Mouse (Mus musculus): ENCODE results near the gene Stxbp1.

The Stxbp1 gene

DNA sequence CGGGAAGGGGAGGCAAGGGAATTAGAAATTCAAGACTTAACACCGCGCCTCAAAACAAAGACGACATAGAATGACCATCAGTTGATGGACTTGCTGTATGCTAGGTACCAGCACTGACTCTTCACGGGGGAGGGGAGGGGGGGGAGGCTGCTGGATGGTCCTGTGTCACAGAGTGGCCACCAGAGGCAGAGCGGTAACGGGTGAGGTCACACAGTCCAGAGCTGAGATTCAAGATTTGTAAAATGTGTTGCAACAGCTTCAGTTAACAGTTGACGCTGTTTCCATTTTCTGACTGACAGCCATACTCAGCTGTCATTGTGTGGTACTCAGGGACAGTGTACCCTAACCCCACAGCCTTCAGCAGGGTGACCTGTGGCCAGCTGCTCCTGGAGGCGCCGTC lies 94.9 kb downstream of the Stxbp1 start:
- no peak for DNase-seq (ENCODE audit: low spot score)

DNA sequence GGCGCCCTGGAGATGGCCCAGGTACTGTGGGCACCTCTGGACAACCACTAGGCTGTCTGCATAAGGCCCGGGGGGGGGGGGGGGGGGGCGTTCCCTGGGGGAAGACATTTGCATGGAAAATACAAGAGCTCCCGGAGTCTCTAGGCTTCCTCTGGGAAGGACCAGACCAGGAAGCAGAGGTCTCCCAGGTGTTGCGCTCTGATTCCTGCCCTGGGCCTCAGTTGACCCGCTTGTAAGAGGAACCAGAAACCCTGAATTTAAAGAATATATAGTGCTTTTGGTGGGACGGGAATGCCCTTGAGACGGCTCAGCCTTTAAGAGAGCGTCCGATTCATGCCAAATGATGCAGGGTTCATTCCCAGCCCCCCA lies 95.4 kb downstream of the Stxbp1 start:
- no peak for DNase-seq (ENCODE audit: low spot score)

DNA sequence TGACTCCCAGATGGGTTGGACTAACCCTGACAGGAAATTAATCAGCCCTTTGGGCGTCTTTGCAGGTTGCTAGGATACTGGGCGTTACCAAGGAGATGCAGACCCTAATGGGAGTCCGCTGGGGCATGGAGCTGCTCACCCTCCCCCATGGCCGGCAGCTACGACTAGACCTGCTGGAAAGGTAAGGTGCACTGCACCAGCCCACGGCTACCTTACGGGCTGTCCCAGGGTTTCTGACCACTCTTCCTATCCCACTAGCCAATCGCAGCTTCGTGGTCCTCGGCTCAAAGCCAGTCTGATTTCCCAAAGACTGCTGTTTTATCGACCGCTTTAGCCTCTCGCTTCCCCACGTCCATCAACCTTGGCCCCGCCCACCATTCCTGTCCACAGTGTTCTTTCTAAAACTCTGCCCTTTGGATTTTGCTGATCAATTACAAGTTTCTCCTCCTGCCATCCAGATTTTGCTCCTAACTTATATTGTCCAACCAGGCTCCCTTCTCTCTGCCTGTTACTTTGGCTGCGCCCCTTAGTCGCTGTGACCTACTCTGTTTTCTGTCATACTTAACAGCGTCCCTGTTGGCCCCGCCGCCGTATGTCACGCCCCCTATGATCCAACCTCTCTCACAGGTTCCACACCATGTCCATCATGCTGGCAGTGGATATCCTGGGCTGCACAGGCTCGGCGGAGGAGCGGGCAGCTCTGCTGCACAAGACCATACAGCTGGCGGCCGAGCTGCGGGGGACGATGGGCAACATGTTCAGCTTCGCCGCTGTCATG lies 96.0 kb downstream of the Stxbp1 start:
- peak; percentile 48 for DNase-seq (ENCODE audit: low spot score)

DNA sequence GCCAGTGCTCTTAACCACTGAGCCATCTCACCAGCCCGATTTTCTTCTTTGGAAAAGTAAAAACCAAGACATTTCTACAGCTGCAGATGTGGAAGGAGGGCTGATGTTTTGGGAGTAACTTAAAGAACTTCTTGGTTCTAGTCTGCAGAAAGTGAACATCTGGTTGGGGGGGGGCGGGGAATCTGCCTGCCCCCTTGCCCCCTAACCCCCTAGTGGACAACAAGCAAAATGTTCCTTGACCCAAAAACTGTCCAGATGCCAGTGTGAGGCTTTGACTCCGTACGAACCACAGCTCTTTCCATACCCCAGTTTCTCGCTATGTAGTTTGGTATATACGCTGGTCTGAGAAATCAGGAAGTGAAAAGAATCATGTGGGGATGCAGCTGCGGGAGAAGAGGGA lies 96.8 kb downstream of the Stxbp1 start:
- DNase-seq (ENCODE audit: low spot score): no peak

DNA sequence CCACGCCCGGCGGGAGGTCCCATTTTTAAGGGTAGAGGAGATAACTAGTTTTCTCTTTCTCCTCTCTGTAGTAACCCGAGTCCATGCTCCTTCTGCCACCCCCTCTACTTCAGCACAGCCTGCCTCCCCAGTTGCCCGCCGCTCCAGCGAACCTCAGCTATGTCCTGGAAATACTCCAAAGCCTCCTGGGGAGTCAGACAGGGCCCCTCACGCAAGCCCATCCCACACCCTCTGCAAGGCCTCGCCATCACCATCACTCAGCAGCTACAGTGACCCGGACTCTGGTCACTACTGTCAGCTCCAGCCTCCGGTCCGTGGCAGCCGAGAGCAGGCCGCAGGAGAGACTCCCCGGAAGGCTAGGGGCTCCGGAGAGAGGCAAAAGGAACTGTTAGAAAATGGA lies 98.0 kb downstream of the Stxbp1 start:
- no peak for DNase-seq (ENCODE audit: low spot score)

DNA sequence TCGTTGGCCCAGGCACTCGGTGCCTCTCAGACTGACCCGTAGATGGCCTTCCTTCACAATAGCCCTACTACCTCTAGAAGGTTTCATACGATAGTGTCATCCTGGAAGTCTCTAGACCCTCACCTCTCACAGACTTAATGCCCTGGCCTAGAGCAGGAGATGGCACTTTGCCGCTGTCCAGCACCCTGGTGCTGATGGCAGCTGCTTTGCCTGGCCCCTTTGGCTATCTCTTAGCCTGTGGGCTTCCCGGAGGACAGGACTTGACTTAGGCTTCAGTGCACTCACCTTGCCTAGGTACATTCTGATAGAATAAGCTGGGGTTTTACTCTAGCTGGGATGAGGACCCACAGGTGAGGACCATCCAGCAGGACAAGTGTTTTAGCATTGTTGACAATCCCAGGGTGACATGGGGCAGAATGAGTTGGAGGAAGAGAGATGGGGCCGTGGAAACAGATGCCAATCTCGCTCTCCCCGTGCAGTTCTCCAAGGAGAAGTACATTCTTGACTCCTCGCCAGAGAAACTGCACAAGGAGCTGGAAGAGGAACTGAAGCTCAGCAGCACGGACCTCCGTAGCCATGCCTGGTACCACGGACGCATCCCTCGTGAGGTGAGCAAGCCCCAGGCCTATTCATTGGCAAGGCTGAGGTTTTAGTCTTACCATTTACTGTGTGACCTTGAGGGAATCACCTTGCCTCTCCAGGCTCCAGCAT lies 102.6 kb downstream of the Stxbp1 start:
- no peak for DNase-seq (ENCODE audit: low spot score)

DNA sequence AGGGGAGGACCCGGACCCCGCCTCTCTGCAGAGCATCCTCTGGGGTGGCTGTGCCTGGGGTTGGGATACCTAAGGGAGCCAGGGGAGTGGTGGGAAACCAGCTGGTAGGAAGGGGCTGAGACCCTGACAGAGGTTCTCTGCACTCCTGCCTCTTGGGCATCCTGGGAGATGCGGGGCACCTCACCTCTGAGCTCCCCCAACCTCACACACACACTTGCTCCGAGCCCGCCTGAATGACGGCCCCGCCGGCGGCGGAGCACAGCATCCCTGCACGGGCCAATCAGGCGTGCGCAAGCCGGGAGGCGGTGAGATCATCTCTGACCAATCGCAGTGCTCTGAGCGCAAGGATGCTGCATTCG lies 104.9 kb downstream of the Stxbp1 start:
- no peak for DNase-seq (ENCODE audit: low spot score)

DNA sequence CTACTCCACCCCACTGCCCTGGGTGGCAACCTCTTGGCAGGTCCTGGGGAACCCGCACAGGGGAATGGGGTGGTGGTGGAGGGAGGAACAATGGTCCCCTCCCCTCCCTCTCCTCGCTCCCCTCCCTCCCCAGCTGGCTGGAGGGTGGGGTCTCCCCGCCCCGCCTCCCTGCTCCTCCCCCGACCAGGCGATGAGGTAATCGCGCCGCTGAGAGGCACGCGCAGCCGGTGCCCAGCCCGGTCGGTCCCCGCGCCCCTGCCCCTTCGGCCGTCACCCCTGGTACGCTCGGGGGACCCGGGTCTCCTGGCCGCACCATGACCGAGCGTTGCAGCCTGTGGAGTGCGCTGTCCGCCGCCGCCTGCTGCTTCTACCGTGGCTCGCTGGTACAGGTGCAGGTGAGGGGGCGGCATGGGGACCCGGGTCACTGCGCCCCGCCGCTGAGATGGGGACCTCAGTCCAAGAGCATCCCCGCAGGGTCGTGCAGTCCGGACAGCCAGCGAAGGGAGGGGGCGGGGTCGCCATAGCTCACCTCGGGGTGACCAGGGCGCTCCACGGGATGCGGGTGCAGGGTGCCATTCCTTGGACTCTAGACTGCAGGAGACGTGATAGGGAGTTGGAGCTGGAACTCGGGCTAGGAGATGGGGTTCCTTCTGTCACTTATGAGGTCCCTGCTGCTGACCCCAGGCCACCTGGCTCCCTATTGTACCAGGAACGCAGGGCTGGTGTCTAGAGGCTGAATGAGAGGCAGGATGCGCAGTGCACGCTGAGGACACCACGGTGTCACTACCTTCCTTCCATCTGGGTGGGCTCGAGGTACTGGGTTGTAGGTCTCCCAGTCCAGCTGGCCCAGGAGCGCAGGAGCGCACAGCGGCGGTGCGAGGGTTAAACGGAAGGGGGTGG lies 105.5 kb downstream of the Stxbp1 start:
- DNase-seq (ENCODE audit: low spot score): no peak

DNA sequence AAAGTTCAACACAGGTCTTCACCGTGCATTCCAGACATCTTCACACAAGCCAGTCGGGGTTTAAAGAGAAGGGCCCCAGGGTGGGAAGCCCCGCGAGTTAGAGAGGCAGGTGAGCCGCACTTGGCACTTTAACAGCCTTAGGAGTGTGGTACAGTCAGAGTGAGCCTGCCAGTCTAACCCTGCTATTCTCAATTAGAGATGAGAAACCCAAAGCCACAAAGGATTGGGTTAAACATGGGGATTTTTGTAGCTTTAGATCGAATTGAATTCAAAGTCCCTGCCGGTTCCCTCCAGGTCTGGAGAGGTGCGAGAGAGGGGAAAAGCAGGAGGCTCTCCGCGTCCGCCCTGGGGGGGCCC lies 106.2 kb downstream of the Stxbp1 start, which contains the start of gene 6330409D20Rik:
6330409D20Rik (minus strand) TSS at position 101 of the 357 bp plus-strand sequence.
- DNase-seq (ENCODE audit: low spot score): no peak

DNA sequence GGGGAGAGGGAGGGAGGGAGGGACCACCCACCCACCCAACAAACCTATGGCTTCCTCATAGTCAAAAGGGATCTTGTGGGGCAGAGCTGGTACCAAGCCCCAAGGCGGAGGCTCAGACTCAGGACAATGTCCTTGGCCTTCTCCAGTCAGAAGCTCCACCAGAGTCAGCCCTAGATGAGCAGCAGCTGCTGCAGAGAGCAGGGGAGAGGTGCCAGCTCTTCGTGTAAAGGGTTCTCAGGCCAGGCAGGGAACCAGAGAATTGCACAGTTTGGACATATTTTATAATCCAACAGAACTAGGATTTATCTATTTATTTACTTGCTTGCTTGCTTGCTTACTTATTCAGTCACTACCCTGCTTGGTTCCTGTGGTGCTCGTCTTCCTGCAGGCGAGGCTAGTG lies 107.7 kb downstream of the Stxbp1 start:
- no peak for DNase-seq (ENCODE audit: low spot score)

Data from ovary, adult 18-20 months (tissue).